Mouse (Mus musculus) C2C12 (cell line): ENCODE measurements around the gene Prlhr.

Experiments used
- CEBPB ChIP-seq: IDR thresholded peaks from one replicate; pipeline ENCODE4 v1.6.1; 2011; ENCODE audit warnings: low read depth, mild to moderate bottlenecking, control low read depth, moderate library complexity
- CTCF ChIP-seq: IDR thresholded peaks from one replicate; pipeline ENCODE4 v1.5.1; 2011; ENCODE audit not compliant: control insufficient read depth, insufficient read depth, insufficient read length
- FOSL1 ChIP-seq: IDR thresholded peaks from one replicate; pipeline ENCODE4 v1.8.0; 2011; ENCODE audit warnings: mild to moderate bottlenecking, low read length; ENCODE audit not compliant: poor library complexity, insufficient read depth, severe bottlenecking
- MAX ChIP-seq: IDR thresholded peaks from one replicate; pipeline ENCODE4 v1.6.1; 2011; ENCODE audit warnings: mild to moderate bottlenecking, control low read depth
- MYOD1 ChIP-seq: IDR thresholded peaks from one replicate; pipeline ENCODE4 v1.6.1; 2011; ENCODE audit warnings: low read depth; ENCODE audit not compliant: control insufficient read depth, insufficient read length
- MYOG ChIP-seq: IDR thresholded peaks from one replicate; pipeline ENCODE4 v1.6.1; 2011; ENCODE audit not compliant: control insufficient read depth, insufficient read length; ENCODE audit errors: extremely low read depth
- USF1 ChIP-seq: IDR thresholded peaks from one replicate; pipeline ENCODE4 v1.6.1; 2011; ENCODE audit warnings: low read depth, mild to moderate bottlenecking, control low read depth, moderate library complexity

- TF ChIP-seq CTCF (no peak), MAX (no peak), CEBPB (no peak), MYOD1 (no peak), MYOG (no peak), FOSL1 (no peak), USF1 (no peak)
These were observed 1.0 kb downstream of the Prlhr start for GRCm38 (mm10) chr19:60466953-60467570.
